Mouse (Mus musculus) heart, embryonic 16.5 days (tissue): Measurements from ENCODE around the gene Grin2b. TPM values are rescaled to one million over a fixed set of nuclear protein-coding genes. Genes with fewer than 3 reads are reported as not detected.
"Not testable (repeated sequence)": the region's sequence is repeated elsewhere in the genome, so short reads cannot be mapped to it uniquely, and the experiment has no call there.

Source experiments
- ATAC-seq: fragments of 200-750 bp; cut with Nextera tagmentation; replicated peaks from 2 replicates; pipeline ENCODE4 v1.8.0; 2017; ENCODE audit warnings: moderate number of reproducible peaks; ENCODE audit not compliant: insufficient read depth, low FRiP score; ENCODE audit errors: extremely low read depth
- H3K27ac ChIP-seq: fragments of 300-500 bp; sonication (generic); 2 replicates; pipeline ENCODE4 v1.5.1; 2014; ENCODE audit warnings: mild to moderate bottlenecking, low read length, control low read depth, moderate library complexity
- H3K27me3 ChIP-seq: fragments of 300-500 bp; sonication (generic); 2 replicates; pipeline ENCODE4 v1.6.1; 2014; ENCODE audit warnings: low read length, mixed read lengths; ENCODE audit not compliant: control insufficient read depth, insufficient read depth
- H3K36me3 ChIP-seq: fragments of 300-500 bp; sonication (generic); 2 replicates; pipeline ENCODE4 v1.6.1; 2014; ENCODE audit not compliant: control insufficient read depth, insufficient read depth
- H3K4me1 ChIP-seq: fragments of 300-500 bp; sonication (generic); 2 replicates; pipeline ENCODE4 v1.6.1; 2014; ENCODE audit warnings: low read length, mixed read lengths; ENCODE audit not compliant: control insufficient read depth, insufficient read depth
- H3K4me2 ChIP-seq: fragments of 300-500 bp; sonication (generic); 2 replicates; pipeline ENCODE4 v1.6.1; 2014; ENCODE audit warnings: low read depth, mild to moderate bottlenecking, control low read depth, low read length
- H3K4me3 ChIP-seq: fragments of 300-500 bp; sonication (generic); 2 replicates; pipeline ENCODE4 v1.5.1; 2014; ENCODE audit warnings: mild to moderate bottlenecking, control low read depth, low read length
- H3K9ac ChIP-seq: fragments of 300-500 bp; sonication (generic); 2 replicates; pipeline ENCODE4 v1.6.1; 2014; ENCODE audit warnings: low read length, control low read depth
- H3K9me3 ChIP-seq: fragments of 300-500 bp; sonication (generic); replicated peaks from 2 replicates; pipeline ENCODE4 v1.6.1; 2016; ENCODE audit warnings: low read length; ENCODE audit not compliant: control insufficient read depth
- WGBS: fragments of 180-500 bp; shearing (Covaris S2); extraction: QIAGEN DNeasy Blood & Tissue Kit; methylation state at CpG from one replicate; pipeline ENCODE4 v1.1.7; 2014; 5-methylcytosine and 5-hydroxymethylcytosine counted together
- polyA plus RNA-seq: library from polyadenylated mRNA; unstranded; fragments of >200 nt; fragmentation: Nextera tagmentation; extraction: Ambion mirVana; gene quantifications from 2 replicates; pipeline ENCODE4 v1.2.1, GENCODE M21; 2015

Grin2b gene
- polyA plus RNA-seq, 1 experiment from 2014 or later = under 0.01 TPM

GRCm38 (mm10) chr6:135706850-135707522, 466.3 kb downstream of the Grin2b start:
- H3K4me2 ChIP-seq, H3K36me3 ChIP-seq, H3K4me1 ChIP-seq, H3K27me3 ChIP-seq, H3K4me3 ChIP-seq, ATAC-seq, H3K9ac ChIP-seq, H3K9me3 ChIP-seq, H3K27ac ChIP-seq: not testable (repeated sequence)
- 81% methylated on average over 6 of the region's 6 CpGs for WGBS

GRCm38 (mm10) chr6:135703655-135704054, 469.7 kb downstream of the Grin2b start:
- H3K27ac ChIP-seq = no peak overlapping the region
- no peaks in the 10 kb centered on the region for H3K27me3 ChIP-seq
- H3K9me3 ChIP-seq = no peaks in the 10 kb centered on the region
- no peak for ATAC-seq
- 40% methylated on average over 2 of the region's 2 CpGs for WGBS
- no peaks in the 10 kb centered on the region for H3K36me3 ChIP-seq
- no peak overlapping the region for H3K4me3 ChIP-seq
- H3K4me1 ChIP-seq = no peaks in the 10 kb centered on the region; the same call in 1 of the 2 replicates
- H3K4me2 ChIP-seq = no peak overlapping the region
- H3K9ac ChIP-seq = no peak overlapping the region

DNA sequence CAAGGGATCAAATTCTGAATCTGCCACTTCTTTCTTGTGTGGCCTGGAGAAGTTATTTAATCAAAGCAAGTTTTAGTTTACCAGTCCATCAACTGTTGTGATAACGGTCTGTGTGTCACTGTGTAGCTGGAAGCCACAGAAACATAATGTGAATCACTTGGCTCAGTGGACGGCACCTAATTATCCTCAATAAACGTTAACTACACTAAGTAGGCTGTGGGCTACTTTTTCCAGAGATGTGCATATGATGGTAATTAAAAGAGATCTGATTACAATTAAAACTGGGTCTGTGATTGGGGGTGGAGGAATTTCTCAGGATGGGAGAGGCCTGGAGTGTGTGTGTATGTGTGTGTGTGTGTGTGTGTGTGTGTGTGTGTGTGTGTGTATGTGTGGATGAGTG, 471.9 kb downstream of the Grin2b start:
- Histone ChIP-seq H3K9me3 (no peaks in the 10 kb centered on the region), H3K27ac (no peak overlapping the region), H3K4me1 (no peaks in the 10 kb centered on the region; the same call in 1 of the 2 replicates), H3K36me3 (no peaks in the 10 kb centered on the region), H3K4me3 (no peak overlapping the region), H3K27me3 (no peaks in the 10 kb centered on the region), H3K9ac (no peak overlapping the region), H3K4me2 (no peak overlapping the region)
- ATAC-seq = no peak
- 87% methylated on average over 3 of the region's 3 CpGs for WGBS

GRCm38 (mm10) chr6:135700717-135701345, 472.5 kb downstream of the Grin2b start:
- no peak overlapping the region for H3K4me2 ChIP-seq
- WGBS = 61% methylated on average over 12 of the region's 12 CpGs
- H3K9me3 ChIP-seq = no peaks in the 10 kb centered on the region
- H3K4me1 ChIP-seq = no peaks in the 10 kb centered on the region; the same call in 1 of the 2 replicates
- no peak overlapping the region for H3K27ac ChIP-seq
- H3K27me3 ChIP-seq = no peaks in the 10 kb centered on the region
- H3K36me3 ChIP-seq = no peaks in the 10 kb centered on the region
- H3K9ac ChIP-seq = no peak overlapping the region
- no peak overlapping the region for H3K4me3 ChIP-seq
- ATAC-seq = no peak

GRCm38 (mm10) chr6:135692533-135692932, 480.8 kb downstream of the Grin2b start:
- no peak overlapping the region for H3K4me3 ChIP-seq
- no peaks in the 10 kb centered on the region for H3K27me3 ChIP-seq
- no peaks in the 10 kb centered on the region for H3K4me1 ChIP-seq
- no peak overlapping the region for H3K27ac ChIP-seq
- 70% methylated on average over 9 of the region's 9 CpGs for WGBS
- H3K9me3 ChIP-seq = no peaks in the 10 kb centered on the region
- H3K9ac ChIP-seq = no peak overlapping the region
- H3K36me3 ChIP-seq = no peaks in the 10 kb centered on the region
- no peak for ATAC-seq
- no peak overlapping the region for H3K4me2 ChIP-seq

DNA sequence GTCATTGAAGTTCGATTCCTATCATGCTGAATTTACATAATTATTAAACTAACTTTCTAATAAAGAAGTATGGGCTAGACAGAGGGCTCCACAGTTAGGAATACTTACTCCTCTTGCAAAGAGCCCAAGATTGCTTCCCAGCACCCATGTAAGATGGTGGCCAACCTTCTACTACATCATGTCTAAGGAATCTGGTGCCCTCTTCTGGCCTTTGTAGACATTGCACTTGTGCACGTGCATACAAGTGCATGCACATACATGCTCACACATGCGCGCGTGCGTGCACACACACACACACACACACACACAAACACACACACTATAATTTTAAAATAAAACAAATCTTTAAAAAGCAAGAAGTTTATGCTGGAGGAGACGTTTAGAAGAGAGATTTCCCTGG, 481.8 kb downstream of the Grin2b start:
- 85% methylated on average over 7 of the region's 7 CpGs for WGBS
- ATAC-seq = no peak

DNA sequence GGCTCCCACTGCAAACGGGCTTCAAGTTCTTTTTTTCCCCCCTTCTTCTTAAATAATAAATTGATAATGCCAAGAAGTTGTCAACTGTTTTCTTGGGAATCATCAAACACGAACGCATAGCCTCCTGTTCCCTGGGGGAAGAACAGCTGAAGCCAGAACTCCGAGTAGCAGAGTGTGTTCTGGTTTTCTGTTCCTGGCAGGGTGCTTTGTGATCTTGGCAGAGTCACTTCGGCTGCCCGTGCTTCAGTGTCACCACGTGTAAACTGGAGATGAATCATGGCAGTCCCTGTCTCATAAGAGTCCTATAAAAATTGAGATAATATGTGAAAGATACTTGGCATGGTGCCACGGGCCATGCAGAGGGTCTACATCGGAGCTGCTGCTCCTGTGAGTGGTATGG, 485.4 kb downstream of the Grin2b start:
- WGBS = 64% methylated on average over 9 of the region's 9 CpGs
- Histone ChIP-seq H3K9ac (no peak overlapping the region), H3K4me3 (no peak overlapping the region), H3K27ac (no peak overlapping the region), H3K4me1 (no peaks in the 10 kb centered on the region), H3K9me3 (no peaks in the 10 kb centered on the region), H3K4me2 (no peak overlapping the region), H3K27me3 (no peaks in the 10 kb centered on the region), H3K36me3 (no peaks in the 10 kb centered on the region)
- no peak for ATAC-seq

More for the DNA sequence above, 481.8 kb downstream of the Grin2b start:
- no peaks in the 10 kb centered on the region for H3K36me3 ChIP-seq
- no peak overlapping the region for H3K4me2 ChIP-seq
- no peak overlapping the region for H3K27ac ChIP-seq
- no peaks in the 10 kb centered on the region for H3K9me3 ChIP-seq
- H3K9ac ChIP-seq = no peak overlapping the region
- no peaks in the 10 kb centered on the region for H3K27me3 ChIP-seq
- no peaks in the 10 kb centered on the region for H3K4me1 ChIP-seq
- no peak overlapping the region for H3K4me3 ChIP-seq

DNA sequence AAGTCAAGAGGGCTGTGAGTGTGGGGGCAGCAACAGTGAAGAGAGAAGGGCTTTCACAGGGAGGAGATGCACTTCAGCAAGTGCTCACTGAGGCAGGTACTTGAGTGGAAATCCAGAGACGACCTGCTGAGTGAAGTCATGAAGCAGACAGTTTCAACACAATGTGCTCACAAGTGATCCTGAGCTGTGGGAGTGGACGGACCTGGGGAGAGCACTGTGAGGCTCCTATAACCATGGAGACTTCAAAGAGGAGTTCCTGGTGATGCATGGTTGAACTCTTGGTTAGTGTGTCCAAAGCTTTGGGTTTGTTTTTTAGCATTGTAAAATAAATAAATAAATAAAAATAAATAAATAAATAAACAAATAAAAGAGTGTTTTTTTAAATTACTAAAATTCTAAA, 489.1 kb downstream of the Grin2b start:
- Histone ChIP-seq H3K4me1 (no peaks in the 10 kb centered on the region), H3K9ac (no peak overlapping the region), H3K27ac (no peak overlapping the region), H3K27me3 (no peaks in the 10 kb centered on the region), H3K36me3 (no peaks in the 10 kb centered on the region), H3K4me2 (no peak overlapping the region), H3K9me3 (no peaks in the 10 kb centered on the region), H3K4me3 (no peak overlapping the region)
- ATAC-seq = no peak
- WGBS = 59% methylated on average over 2 of the region's 2 CpGs

DNA sequence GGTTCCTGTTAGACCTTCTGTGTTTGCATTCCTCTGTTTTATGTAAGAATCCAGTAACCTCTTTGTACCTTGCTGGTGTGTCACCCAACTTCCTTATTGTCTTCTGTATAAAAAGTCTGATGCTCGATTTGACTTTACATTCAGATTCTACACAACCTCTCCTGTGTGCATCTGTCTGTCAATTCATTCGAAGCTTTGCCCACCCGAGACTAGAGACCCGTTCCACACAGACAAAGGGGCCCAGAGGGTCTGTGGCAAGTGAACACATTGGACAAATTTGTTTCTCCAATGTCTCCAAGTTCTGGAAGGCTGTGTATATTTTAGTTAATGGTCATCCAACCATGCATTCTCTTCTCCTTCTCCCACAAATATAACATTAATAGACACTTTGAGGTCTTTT, 491.9 kb downstream of the Grin2b start:
- not testable (repeated sequence) for H3K27me3 ChIP-seq, ATAC-seq, H3K36me3 ChIP-seq, H3K9me3 ChIP-seq, H3K27ac ChIP-seq, H3K4me3 ChIP-seq, H3K4me2 ChIP-seq, H3K9ac ChIP-seq, H3K4me1 ChIP-seq
- 85% methylated on average over 4 of the region's 4 CpGs for WGBS
